Mouse (Mus musculus): ENCODE measurements around the gene Abcg5. TPM values are rescaled to one million over a fixed set of nuclear protein-coding genes. Genes with fewer than 3 reads are reported as not detected.

The Abcg5 gene
- total and polyA plus RNA-seq, 3 experiments: not detected

DNA sequence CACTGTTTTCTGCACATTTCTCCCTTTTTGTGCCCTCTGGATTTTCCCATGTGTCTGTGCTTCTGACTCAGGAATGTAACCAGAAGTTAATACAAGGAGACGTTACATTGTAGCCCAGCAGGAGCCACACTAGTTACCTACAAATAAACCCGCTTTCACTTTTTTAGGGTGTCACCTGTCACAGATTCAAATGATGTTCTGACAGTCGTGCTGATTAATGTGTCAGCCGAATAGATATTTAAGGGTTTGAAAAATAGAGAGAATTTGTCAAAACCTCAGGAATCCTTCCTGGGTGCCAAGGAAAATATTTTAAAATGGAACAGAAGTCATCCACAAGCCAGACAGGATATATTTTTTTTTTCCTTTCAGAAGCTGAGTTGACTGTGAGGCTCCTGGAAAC lies 2.5 kb upstream of the Abcg5 start:
- Histone ChIP-seq H3K9ac (ENCODE audit: insufficient read depth, low read depth) (no peak overlapping the region), H3K9me3 (replicated peaks; ENCODE audit: low read length) (no peaks in the 10 kb centered on the region), H3K27ac (ENCODE audit: insufficient read depth, low read depth) (no peak overlapping the region), H3K36me3 (replicated peaks in 1 of 2; ENCODE audit: control insufficient read depth in 1 of 2, insufficient read depth in 1 of 2, low read length in 1 of 2) (no peaks in the 10 kb centered on the region), H3K27me3 (replicated peaks) (peaks cover 2% of the 10 kb centered on the region), H3K4me1 (ENCODE audit: control insufficient read depth in 1 of 2, insufficient read depth in 2 of 2) (0 out of 4 replicates have a peak, but pooled peaks cover 2 to 3% of the 10 kb centered on the region in 2 experiments), H3K79me2 (replicated peaks; ENCODE audit: control insufficient read depth, extremely low read depth, insufficient read depth, poor library complexity, severe bottlenecking) (no peaks in the 10 kb centered on the region), H3K4me3 (replicated peaks in 1 of 3; ENCODE audit: low read depth in 2 of 3, low read length in 2 of 3, poor library complexity in 1 of 3) (no peak overlapping the region), H3K4me2 (ENCODE audit: insufficient read depth, low read depth, poor library complexity, severe bottlenecking) (no peak overlapping the region)
- no peak for DNase-seq (ENCODE audit: extremely low read depth)
- dilution Hi-C loops (cut with MboI; ENCODE audit: extremely low pct_ligation_motif_present, extremely low pct_unique_long_range_greater_than_20kb, low sequenced_read_pairs) (no loop called here), in situ Hi-C loops (cut with MboI; ENCODE audit: low pct_ligation_motif_present, low pct_unique_long_range_greater_than_20kb, low sequenced_read_pairs) (no loop called here)
- no peak for TF ChIP-seq E2F4 (IDR thresholded peaks at IDR 0.05; ENCODE audit: insufficient replicate concordance, low read depth, low read length)
- no peak for TF ChIP-seq JUND (conservative IDR thresholded peaks at IDR 0.05; ENCODE audit: low read depth, low read length)

DNA sequence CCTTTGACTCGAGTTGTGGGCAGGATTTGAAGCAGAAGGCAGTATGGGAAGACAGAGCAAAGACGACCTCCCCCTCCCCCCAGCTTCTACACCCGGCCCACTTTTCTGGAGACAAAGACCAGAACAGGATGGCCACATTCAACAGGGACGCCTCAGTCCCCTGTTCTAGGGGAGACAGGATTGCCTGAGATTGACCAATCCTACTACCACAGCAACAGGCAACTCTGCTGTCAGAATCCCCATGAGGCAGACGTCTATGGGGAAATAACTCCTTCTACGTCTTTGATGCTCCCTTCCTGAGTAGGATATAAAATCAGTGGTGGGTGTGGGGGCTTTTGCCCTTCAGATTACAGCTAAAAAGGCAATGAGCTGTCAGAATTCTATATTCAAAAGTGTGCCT lies 1.5 kb upstream of the Abcg5 start:
- DNase-seq (ENCODE audit: extremely low read depth): no peak
- no peaks in the 10 kb centered on the region for H3K36me3 ChIP-seq (replicated peaks in 1 of 2; ENCODE audit: control insufficient read depth in 1 of 2, insufficient read depth in 1 of 2, low read length in 1 of 2)
- no peak overlapping the region for H3K27ac ChIP-seq (ENCODE audit: insufficient read depth, low read depth)
- TF ChIP-seq JUN (IDR thresholded peaks at IDR 0.05; ENCODE audit: insufficient read depth, low read depth, low read length) (no peak), BHLHE40 (IDR thresholded peaks at IDR 0.05; ENCODE audit: low read depth, low read length) (no peak), RCOR1 (conservative IDR thresholded peaks at IDR 0.05; ENCODE audit: low read depth, low read length) (no peak), EP300 (IDR thresholded peaks at IDR 0.05; ENCODE audit: low read length) (no peak), SIN3A (IDR thresholded peaks at IDR 0.05; ENCODE audit: low read length) (no peak), NRF1 (IDR thresholded peaks at IDR 0.05; ENCODE audit: low read depth, low read length) (no peak), CHD2 (IDR thresholded peaks at IDR 0.05; ENCODE audit: low read length) (no peak), SMC3 (IDR thresholded peaks at IDR 0.05; ENCODE audit: low read depth, low read length) (no peak), JUND (conservative IDR thresholded peaks at IDR 0.05; ENCODE audit: low read depth, low read length) (no peak), ZKSCAN1 (IDR thresholded peaks at IDR 0.05; ENCODE audit: borderline replicate concordance, low read depth, low read length) (no peak), IRF4 (IDR thresholded peaks at IDR 0.05; ENCODE audit: low read depth, low read length) (no peak), CHD1 (IDR thresholded peaks at IDR 0.05; ENCODE audit: low read depth, low read length) (no peak)
- peaks cover 2% of the 10 kb centered on the region for H3K27me3 ChIP-seq (replicated peaks)
- H3K4me1 ChIP-seq (ENCODE audit: control insufficient read depth in 1 of 2, insufficient read depth in 2 of 2): 0 out of 4 replicates have a peak, but pooled peaks cover 3 to 5% of the 10 kb centered on the region in 2 experiments
- H3K9ac ChIP-seq (ENCODE audit: insufficient read depth, low read depth): no peak overlapping the region
- H3K79me2 ChIP-seq (replicated peaks; ENCODE audit: control insufficient read depth, extremely low read depth, insufficient read depth, poor library complexity, severe bottlenecking): no peaks in the 10 kb centered on the region
- no peaks in the 10 kb centered on the region for H3K9me3 ChIP-seq (replicated peaks; ENCODE audit: low read length)
- H3K4me3 ChIP-seq (replicated peaks in 1 of 3; ENCODE audit: low read depth in 2 of 3, low read length in 2 of 3, poor library complexity in 1 of 3): no peak overlapping the region
- dilution Hi-C loops (cut with MboI; ENCODE audit: extremely low pct_ligation_motif_present, extremely low pct_unique_long_range_greater_than_20kb, low sequenced_read_pairs): no loop called here
- in situ Hi-C loops (cut with MboI; ENCODE audit: low pct_ligation_motif_present, low pct_unique_long_range_greater_than_20kb, low sequenced_read_pairs): no loop called here
- H3K4me2 ChIP-seq (ENCODE audit: insufficient read depth, low read depth, poor library complexity, severe bottlenecking): no peak overlapping the region

DNA sequence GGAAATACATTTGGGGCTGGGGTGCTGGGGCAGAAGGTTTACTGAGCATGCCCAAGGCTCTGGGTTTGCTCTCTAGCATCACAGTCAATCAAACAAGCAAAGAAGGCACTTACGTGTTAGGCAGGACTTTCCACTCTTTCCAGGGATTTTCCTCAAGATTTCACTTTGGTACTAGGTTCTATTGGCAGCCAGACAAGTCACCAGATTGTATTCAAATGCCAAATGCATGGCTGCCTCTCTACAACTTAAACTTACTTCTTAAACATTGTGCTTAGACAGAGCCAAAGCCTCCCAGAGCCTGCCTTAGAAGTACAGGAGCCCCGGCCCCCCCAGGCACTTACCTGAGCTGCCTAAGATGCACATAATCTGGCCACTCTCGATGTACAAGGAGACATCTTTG lies 1.1 kb downstream of the Abcg5 start:
- peaks cover 6% of the 10 kb centered on the region for H3K27me3 ChIP-seq (replicated peaks)
- no peaks in the 10 kb centered on the region for H3K79me2 ChIP-seq (replicated peaks; ENCODE audit: control insufficient read depth, extremely low read depth, insufficient read depth, poor library complexity, severe bottlenecking)
- H3K9me3 ChIP-seq (replicated peaks; ENCODE audit: low read length): no peaks in the 10 kb centered on the region
- H3K9ac ChIP-seq (ENCODE audit: insufficient read depth, low read depth): no peak overlapping the region
- DNase-seq (ENCODE audit: extremely low read depth): no peak
- dilution Hi-C loops (cut with MboI; ENCODE audit: extremely low pct_ligation_motif_present, extremely low pct_unique_long_range_greater_than_20kb, low sequenced_read_pairs): no loop called here
- in situ Hi-C loops (cut with MboI; ENCODE audit: low pct_ligation_motif_present, low pct_unique_long_range_greater_than_20kb, low sequenced_read_pairs): no loop called here
- no peaks in the 10 kb centered on the region for H3K36me3 ChIP-seq (replicated peaks in 1 of 2; ENCODE audit: control insufficient read depth in 1 of 2, insufficient read depth in 1 of 2, low read length in 1 of 2)
- no peak overlapping the region for H3K4me2 ChIP-seq (ENCODE audit: insufficient read depth, low read depth, poor library complexity, severe bottlenecking)
- H3K27ac ChIP-seq (ENCODE audit: insufficient read depth, low read depth): no peak overlapping the region
- no peak overlapping the region for H3K4me3 ChIP-seq (replicated peaks in 1 of 3; ENCODE audit: low read depth in 2 of 3, low read length in 2 of 3, poor library complexity in 1 of 3)
- no peak for TF ChIP-seq TCF12 (IDR thresholded peaks at IDR 0.05; ENCODE audit: low read depth, low read length)
- no peak for TF ChIP-seq EP300 (IDR thresholded peaks at IDR 0.05; ENCODE audit: low read length)
- TF ChIP-seq ELF1 (IDR thresholded peaks at IDR 0.05; ENCODE audit: low read depth, low read length): no peak
- TF ChIP-seq E2F4 (IDR thresholded peaks at IDR 0.05; ENCODE audit: insufficient replicate concordance, low read depth, low read length): no peak
- no peak for TF ChIP-seq ZC3H11A (IDR thresholded peaks at IDR 0.05; ENCODE audit: low read depth, low read length)
- TF ChIP-seq JUND (conservative IDR thresholded peaks at IDR 0.05; ENCODE audit: low read depth, low read length): no peak
- TF ChIP-seq BHLHE40 (IDR thresholded peaks at IDR 0.05; ENCODE audit: low read depth, low read length): no peak
- TF ChIP-seq MAX (IDR thresholded peaks at IDR 0.05; ENCODE audit: low read length): no peak
- no peak for TF ChIP-seq JUN (IDR thresholded peaks at IDR 0.05; ENCODE audit: insufficient read depth, low read depth, low read length)
- no peak for TF ChIP-seq RAD21 (IDR thresholded peaks at IDR 0.05; ENCODE audit: low read depth, low read length)
- TF ChIP-seq RCOR1 (conservative IDR thresholded peaks at IDR 0.05; ENCODE audit: low read depth, low read length): no peak
- no peak for TF ChIP-seq ETS1 (conservative IDR thresholded peaks at IDR 0.05; ENCODE audit: low read depth, low read length)
- TF ChIP-seq ZNF384 (IDR thresholded peaks at IDR 0.05; ENCODE audit: low read depth, low read length): no peak
- TF ChIP-seq ZKSCAN1 (IDR thresholded peaks at IDR 0.05; ENCODE audit: borderline replicate concordance, low read depth, low read length): no peak
- TF ChIP-seq IRF4 (IDR thresholded peaks at IDR 0.05; ENCODE audit: low read depth, low read length): no peak
- no peak for TF ChIP-seq USF1 (IDR thresholded peaks at IDR 0.05; ENCODE audit: low read depth, low read length)
- no peak for TF ChIP-seq MAFK (IDR thresholded peaks at IDR 0.05; ENCODE audit: insufficient replicate concordance, low read length)
- TF ChIP-seq KAT2A (IDR thresholded peaks at IDR 0.05; ENCODE audit: insufficient replicate concordance, low read length): no peak
- 0 out of 4 replicates have a peak, but pooled peaks cover 3 to 5% of the 10 kb centered on the region in 2 experiments for H3K4me1 ChIP-seq (ENCODE audit: control insufficient read depth in 1 of 2, insufficient read depth in 2 of 2)
